Mouse (Mus musculus): Measurements from ENCODE around the gene P3h1. TPM values are rescaled to one million over a fixed set of nuclear protein-coding genes. Genes with fewer than 3 reads are reported as not detected.

P3h1 gene
- polyA plus RNA-seq, 1 experiment from 2014 or later: 42.0 TPM

GRCm38 (mm10) chr4:119218169-119218568 is 14.5 kb upstream of the P3h1 start, which contains the start of gene Tmem269:
Tmem269 (minus strand) TSS chr4:119218217.
- Histone ChIP-seq H3K4me3 (ENCODE audit: control insufficient read depth in 1 of 2, insufficient read depth in 1 of 2, low read depth in 1 of 2, low read length in 2 of 2) (no peak within 1 kb of the TSS), H3K4me2 (ENCODE audit: low read length) (no peak within 1 kb of the TSS), H3K9ac (ENCODE audit: low read length) (no peak within 1 kb of the TSS), H3K36me3 (ENCODE audit: control insufficient read depth, insufficient read depth, low read length) (0 out of 2 replicates have a peak, but pooled peaks cover 3% of the 10 kb centered on the region), H3K27ac (replicated peaks in 1 of 2; ENCODE audit: control insufficient read depth in 1 of 2, insufficient read depth in 1 of 2, low read depth in 2 of 2, low read length in 2 of 2) (no peak within 1 kb of the TSS), H3K9me3 (ENCODE audit: control insufficient read depth, low read length) (no peaks in the 10 kb centered on the region), H3K4me1 (ENCODE audit: control insufficient read depth in 2 of 2, insufficient read depth in 2 of 2, low read length in 2 of 2) (peaks cover 15 to 18% of the 10 kb centered on the region in 2 experiments; a peak in 3 of 4 replicates), H3K27me3 (ENCODE audit: control insufficient read depth, insufficient read depth, low read length) (no peaks in the 10 kb centered on the region)
- no peak for ATAC-seq (ENCODE audit: insufficient number of reproducible peaks, insufficient read depth, low FRiP score, low read depth)
- WGBS: 9% methylated on average over 11 of the region's 11 CpGs

- Histone ChIP-seq H3K27ac (replicated peaks in 1 of 2; ENCODE audit: control insufficient read depth in 1 of 2, insufficient read depth in 1 of 2, low read depth in 2 of 2, low read length in 2 of 2) (no peak overlapping the region), H3K4me2 (ENCODE audit: low read length) (no peak overlapping the region), H3K27me3 (ENCODE audit: control insufficient read depth, insufficient read depth, low read length) (no peaks in the 10 kb centered on the region), H3K9ac (ENCODE audit: low read length) (no peak overlapping the region), H3K4me1 (ENCODE audit: control insufficient read depth in 2 of 2, insufficient read depth in 2 of 2, low read length in 2 of 2) (no peaks in the 10 kb centered on the region; a peak in 1 of 4 replicates), H3K36me3 (ENCODE audit: control insufficient read depth, insufficient read depth, low read length) (peaks cover 49% of the 10 kb centered on the region), H3K4me3 (ENCODE audit: control insufficient read depth in 1 of 2, insufficient read depth in 1 of 2, low read depth in 1 of 2, low read length in 2 of 2) (no peak overlapping the region), H3K9me3 (ENCODE audit: control insufficient read depth, low read length) (no peaks in the 10 kb centered on the region)
- no peak for ATAC-seq (ENCODE audit: insufficient number of reproducible peaks, insufficient read depth, low FRiP score, low read depth)
- 86% methylated on average over 1 of the region's 1 CpGs for WGBS
Observed at GRCm38 (mm10) chr4:119223696-119224095, 9.0 kb upstream of the P3h1 start.

DNA sequence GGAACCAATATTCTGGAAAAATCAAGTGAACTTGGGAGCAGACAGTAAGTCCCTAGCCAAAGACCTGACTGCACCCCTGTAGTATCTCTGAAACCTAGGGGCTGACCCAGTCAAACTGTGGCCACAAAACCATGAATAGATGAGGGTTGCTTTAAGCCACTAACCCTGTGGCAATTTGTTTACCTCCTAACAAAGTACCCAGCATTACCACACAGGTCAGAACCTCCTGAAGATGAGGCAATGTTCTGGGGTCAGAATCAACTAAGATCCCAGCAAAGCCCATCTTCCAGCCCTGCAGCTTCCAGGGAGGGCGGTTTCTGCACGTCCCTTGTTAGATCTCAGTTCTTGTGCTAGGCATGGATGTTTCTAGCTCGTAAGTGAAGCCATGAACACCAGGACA is 8.2 kb upstream of the P3h1 start:
- Histone ChIP-seq H3K9me3 (ENCODE audit: control insufficient read depth, low read length) (no peaks in the 10 kb centered on the region), H3K4me2 (ENCODE audit: low read length) (no peak overlapping the region), H3K4me3 (ENCODE audit: control insufficient read depth in 1 of 2, insufficient read depth in 1 of 2, low read depth in 1 of 2, low read length in 2 of 2) (no peak overlapping the region), H3K9ac (ENCODE audit: low read length) (no peak overlapping the region), H3K36me3 (ENCODE audit: control insufficient read depth, insufficient read depth, low read length) (peaks cover 49% of the 10 kb centered on the region), H3K4me1 (ENCODE audit: control insufficient read depth in 2 of 2, insufficient read depth in 2 of 2, low read length in 2 of 2) (no peaks in the 10 kb centered on the region), H3K27me3 (ENCODE audit: control insufficient read depth, insufficient read depth, low read length) (no peaks in the 10 kb centered on the region), H3K27ac (replicated peaks in 1 of 2; ENCODE audit: control insufficient read depth in 1 of 2, insufficient read depth in 1 of 2, low read depth in 2 of 2, low read length in 2 of 2) (no peak overlapping the region)
- no peak for ATAC-seq (ENCODE audit: insufficient number of reproducible peaks, insufficient read depth, low FRiP score, low read depth)
- WGBS: 91% methylated on average over 3 of the region's 3 CpGs

DNA sequence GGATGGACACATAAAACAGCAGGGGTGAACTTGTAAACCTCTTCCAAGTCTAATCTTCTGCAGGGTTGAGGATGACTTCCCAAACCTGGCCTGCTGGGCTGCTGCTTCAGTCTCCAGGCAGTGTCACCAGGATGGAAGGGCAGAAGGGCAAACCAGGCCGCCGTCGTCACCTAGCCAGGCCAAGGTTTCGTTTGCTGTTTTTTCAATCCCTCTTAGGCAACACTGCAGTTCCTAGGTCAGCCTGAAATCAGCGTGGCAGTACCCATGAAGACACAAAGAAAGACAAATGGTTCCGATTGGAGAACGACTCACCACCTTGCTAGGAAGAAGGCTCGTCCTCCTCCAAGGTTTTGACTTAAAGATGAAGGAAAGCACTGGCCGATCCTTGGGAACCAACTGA is 7.0 kb upstream of the P3h1 start:
- Histone ChIP-seq H3K27ac (replicated peaks in 1 of 2; ENCODE audit: control insufficient read depth in 1 of 2, insufficient read depth in 1 of 2, low read depth in 2 of 2, low read length in 2 of 2) (no peak overlapping the region), H3K4me3 (ENCODE audit: control insufficient read depth in 1 of 2, insufficient read depth in 1 of 2, low read depth in 1 of 2, low read length in 2 of 2) (no peak overlapping the region), H3K9ac (ENCODE audit: low read length) (no peak overlapping the region), H3K36me3 (ENCODE audit: control insufficient read depth, insufficient read depth, low read length) (peaks cover 49% of the 10 kb centered on the region), H3K27me3 (ENCODE audit: control insufficient read depth, insufficient read depth, low read length) (no peaks in the 10 kb centered on the region), H3K9me3 (ENCODE audit: control insufficient read depth, low read length) (no peaks in the 10 kb centered on the region), H3K4me1 (ENCODE audit: control insufficient read depth in 2 of 2, insufficient read depth in 2 of 2, low read length in 2 of 2) (no peaks in the 10 kb centered on the region), H3K4me2 (ENCODE audit: low read length) (no peak overlapping the region)
- no peak for ATAC-seq (ENCODE audit: insufficient number of reproducible peaks, insufficient read depth, low FRiP score, low read depth)
- 86% methylated on average over 9 of the region's 9 CpGs for WGBS

DNA sequence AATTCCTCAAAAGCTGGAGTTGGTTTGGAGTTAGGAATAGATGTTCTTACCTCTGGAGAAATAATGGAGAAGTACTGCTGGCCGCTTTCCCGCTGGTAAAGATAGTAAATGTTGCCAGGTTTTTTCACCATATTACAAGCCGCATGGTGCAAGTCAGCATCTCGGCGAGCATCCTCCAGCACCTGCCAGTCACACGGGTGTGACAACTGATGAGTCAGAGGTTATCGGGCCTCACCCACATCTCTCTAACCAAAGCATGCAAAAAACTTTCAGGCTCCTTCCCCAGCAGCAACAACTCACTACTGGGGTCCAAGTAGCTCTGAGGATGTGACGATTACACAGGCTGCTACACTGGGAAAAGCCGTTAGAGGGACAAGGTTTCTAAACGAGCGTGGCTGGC is 6.0 kb upstream of the P3h1 start:
- no peak overlapping the region for H3K4me2 ChIP-seq (ENCODE audit: low read length)
- WGBS: 94% methylated on average over 11 of the region's 11 CpGs
- no peaks in the 10 kb centered on the region for H3K27me3 ChIP-seq (ENCODE audit: control insufficient read depth, insufficient read depth, low read length)
- H3K4me1 ChIP-seq (ENCODE audit: control insufficient read depth in 2 of 2, insufficient read depth in 2 of 2, low read length in 2 of 2): peaks cover 0 to 5% of the 10 kb centered on the region in 2 experiments; a peak in 2 of 4 replicates
- H3K27ac ChIP-seq (replicated peaks in 1 of 2; ENCODE audit: control insufficient read depth in 1 of 2, insufficient read depth in 1 of 2, low read depth in 2 of 2, low read length in 2 of 2): no peak overlapping the region
- no peaks in the 10 kb centered on the region for H3K9me3 ChIP-seq (ENCODE audit: control insufficient read depth, low read length)
- H3K4me3 ChIP-seq (ENCODE audit: control insufficient read depth in 1 of 2, insufficient read depth in 1 of 2, low read depth in 1 of 2, low read length in 2 of 2): no peak overlapping the region
- peaks cover 49% of the 10 kb centered on the region for H3K36me3 ChIP-seq (ENCODE audit: control insufficient read depth, insufficient read depth, low read length)
- no peak overlapping the region for H3K9ac ChIP-seq (ENCODE audit: low read length)
- ATAC-seq (ENCODE audit: insufficient number of reproducible peaks, insufficient read depth, low FRiP score, low read depth): no peak

GRCm38 (mm10) chr4:119233256-119233901 is 664 bp downstream of the P3h1 start:
- peak overlapping the region; percentile 85 for H3K9ac ChIP-seq (ENCODE audit: low read length)
- no peaks in the 10 kb centered on the region for H3K9me3 ChIP-seq (ENCODE audit: control insufficient read depth, low read length)
- peaks cover 0 to 18% of the 10 kb centered on the region in 2 experiments; a peak in 2 of 4 replicates for H3K4me1 ChIP-seq (ENCODE audit: control insufficient read depth in 2 of 2, insufficient read depth in 2 of 2, low read length in 2 of 2)
- peak overlapping the region; percentile 83 for H3K4me2 ChIP-seq (ENCODE audit: low read length)
- peak overlapping the region; percentile 23 to 67 for H3K27ac ChIP-seq (replicated peaks in 1 of 2; ENCODE audit: control insufficient read depth in 1 of 2, insufficient read depth in 1 of 2, low read depth in 2 of 2, low read length in 2 of 2)
- peaks cover 29% of the 10 kb centered on the region for H3K36me3 ChIP-seq (ENCODE audit: control insufficient read depth, insufficient read depth, low read length)
- under 1% methylated on average over 36 of the region's 36 CpGs for WGBS
- no peaks in the 10 kb centered on the region for H3K27me3 ChIP-seq (ENCODE audit: control insufficient read depth, insufficient read depth, low read length)
- peak overlapping the region; percentile 72 to 89 for H3K4me3 ChIP-seq (ENCODE audit: control insufficient read depth in 1 of 2, insufficient read depth in 1 of 2, low read depth in 1 of 2, low read length in 2 of 2)
- ATAC-seq (ENCODE audit: insufficient number of reproducible peaks, insufficient read depth, low FRiP score, low read depth): peak; percentile 32; the same call in 1 of the 2 replicates

GRCm38 (mm10) chr4:119234348-119234747 is 1.6 kb downstream of the P3h1 start:
- Histone ChIP-seq H3K9me3 (ENCODE audit: control insufficient read depth, low read length) (no peaks in the 10 kb centered on the region), H3K4me1 (ENCODE audit: control insufficient read depth in 2 of 2, insufficient read depth in 2 of 2, low read length in 2 of 2) (peaks cover 0 to 18% of the 10 kb centered on the region in 2 experiments; a peak in 2 of 4 replicates), H3K27ac (replicated peaks in 1 of 2; ENCODE audit: control insufficient read depth in 1 of 2, insufficient read depth in 1 of 2, low read depth in 2 of 2, low read length in 2 of 2) (peak overlapping the region in 1 of 2 experiments; percentile 67; a peak in 1 of 4 replicates), H3K36me3 (ENCODE audit: control insufficient read depth, insufficient read depth, low read length) (peaks cover 26% of the 10 kb centered on the region), H3K27me3 (ENCODE audit: control insufficient read depth, insufficient read depth, low read length) (no peaks in the 10 kb centered on the region), H3K4me3 (ENCODE audit: control insufficient read depth in 1 of 2, insufficient read depth in 1 of 2, low read depth in 1 of 2, low read length in 2 of 2) (peak overlapping the region in 1 of 2 experiments; percentile 89; a peak in 2 of 4 replicates), H3K9ac (ENCODE audit: low read length) (peak overlapping the region; percentile 85; the same call in 1 of the 2 replicates), H3K4me2 (ENCODE audit: low read length) (peak overlapping the region; percentile 83)
- ATAC-seq (ENCODE audit: insufficient number of reproducible peaks, insufficient read depth, low FRiP score, low read depth): no peak
- WGBS: 68% methylated on average over 3 of the region's 3 CpGs

Data from heart, embryonic 14.5 days (tissue).